Mouse (Mus musculus): ENCODE results near the gene Spire2. TPM values are rescaled to one million over a fixed set of nuclear protein-coding genes. Genes with fewer than 3 reads are reported as not detected.
"Not testable (repeated sequence)": the region's sequence is repeated elsewhere in the genome, so short reads cannot be mapped to it uniquely, and the experiment has no call there.

The Spire2 gene
- 2.2 and 3.1 TPM in 2 replicates for polyA plus RNA-seq (2014; fragmentation: Nextera tagmentation; extraction: Ambion mirVana)

DNA sequence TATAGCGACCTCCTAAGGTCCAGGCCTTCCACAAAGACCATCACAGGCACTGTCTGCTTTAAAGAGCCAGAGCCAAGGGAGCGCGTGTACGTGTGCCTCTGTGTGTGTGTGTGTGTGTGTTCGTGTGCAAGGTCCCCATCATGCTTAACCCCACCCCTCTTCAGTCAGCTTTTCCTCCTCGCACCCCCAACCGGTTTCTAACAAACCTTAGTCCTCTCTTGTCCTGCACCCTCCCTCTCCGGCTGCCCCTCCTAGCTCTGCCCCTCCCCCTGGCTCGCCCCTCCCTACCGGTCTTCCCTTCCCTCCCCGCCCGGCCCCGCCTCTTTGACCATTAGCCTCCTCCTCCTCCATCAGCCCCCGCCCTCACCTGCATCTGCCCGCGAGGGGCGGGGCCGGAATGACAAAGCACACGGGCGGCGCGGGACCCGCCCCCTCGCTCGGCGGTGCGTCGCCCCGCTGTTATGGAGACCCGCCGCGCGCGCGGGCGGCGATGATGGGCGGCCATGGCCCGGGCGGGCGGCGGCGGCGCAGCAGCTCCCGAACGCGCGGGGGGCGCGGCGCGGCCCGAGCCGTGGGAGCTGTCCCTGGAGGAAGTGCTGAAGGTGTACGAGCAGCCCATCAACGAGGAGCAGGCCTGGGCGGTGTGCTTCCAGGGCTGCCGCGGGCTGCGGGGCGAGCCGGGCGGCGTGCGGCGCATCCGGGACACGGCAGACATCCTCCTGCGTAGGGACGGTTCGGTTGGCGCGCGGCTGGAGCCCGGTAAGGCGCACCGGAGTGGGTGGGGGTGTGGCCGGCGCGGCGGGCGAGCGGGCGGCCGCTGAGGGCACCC is at the start of gene Spire2:
Gene Spire2 (plus strand): TSS at position 452 of the 829 bp plus-strand sequence.
- H3K4me3 ChIP-seq (ENCODE audit: low read depth, low read length), result peak within 1 kb of the TSS; percentile 47
- H3K27ac ChIP-seq (ENCODE audit: low read length), result no peak within 1 kb of the TSS
- no peaks in the 10 kb centered on the region for H3K36me3 ChIP-seq (ENCODE audit: control insufficient read depth, insufficient read depth, low read length)
- ATAC-seq (ENCODE audit: insufficient number of reproducible peaks, insufficient read depth, low FRiP score, low read depth), result peak; percentile 84
- H3K9me3 ChIP-seq (ENCODE audit: control insufficient read depth, low read depth, low read length), result no peaks in the 10 kb centered on the region
- peaks cover 18% of the 10 kb centered on the region; the same call in 1 of the 2 replicates for H3K4me1 ChIP-seq (ENCODE audit: control insufficient read depth, insufficient read depth, low read length)
- H3K9ac ChIP-seq (replicated peaks; ENCODE audit: low read depth, low read length), result 0 out of 2 replicates have a peak within 1 kb of the TSS, but pooled peaks have one; percentile 10
- H3K4me2 ChIP-seq (replicated peaks; ENCODE audit: low read depth, low read length), result peak within 1 kb of the TSS; percentile 89
- WGBS, result under 1% methylated on average over 84 of the region's 85 CpGs
- H3K27me3 ChIP-seq (ENCODE audit: control insufficient read depth, insufficient read depth, low read length), result peaks cover 2% of the 10 kb centered on the region; the same call in 1 of the 2 replicates

- H3K9me3 ChIP-seq (ENCODE audit: control insufficient read depth, low read depth, low read length); H3K27ac ChIP-seq (ENCODE audit: low read length); H3K4me2 ChIP-seq (replicated peaks; ENCODE audit: low read depth, low read length); H3K27me3 ChIP-seq (ENCODE audit: control insufficient read depth, insufficient read depth, low read length); H3K9ac ChIP-seq (replicated peaks; ENCODE audit: low read depth, low read length); H3K4me1 ChIP-seq (ENCODE audit: control insufficient read depth, insufficient read depth, low read length); H3K4me3 ChIP-seq (ENCODE audit: low read depth, low read length); ATAC-seq (ENCODE audit: insufficient number of reproducible peaks, insufficient read depth, low FRiP score, low read depth): not testable (repeated sequence)
- WGBS, result 92% methylated on average over 5 of the region's 6 CpGs
- H3K36me3 ChIP-seq (ENCODE audit: control insufficient read depth, insufficient read depth, low read length), result peaks cover 13% of the 10 kb centered on the region; the same call in 1 of the 2 replicates
These were observed 49.5 kb upstream of the Spire2 start for GRCm38 (mm10) chr8:123282994-123283393.

DNA sequence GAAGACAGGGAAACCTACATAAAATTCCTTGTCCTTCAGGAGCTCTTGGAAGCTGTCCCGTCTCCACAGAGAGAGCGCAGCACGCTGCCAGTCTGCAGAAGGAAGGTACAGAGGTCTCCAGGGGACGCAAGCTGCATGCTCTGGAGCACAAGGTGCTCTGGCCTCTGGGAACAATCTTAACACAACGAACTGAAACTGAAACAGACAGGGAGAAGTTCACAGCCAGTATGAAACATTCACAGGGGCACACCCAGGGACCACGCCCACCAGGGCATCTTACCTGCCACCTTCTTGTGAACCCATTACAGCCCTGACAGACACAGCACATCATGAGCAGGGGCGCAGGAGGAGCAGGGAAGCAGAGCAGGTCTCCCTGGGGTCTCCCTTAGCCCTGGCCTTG is 48.5 kb upstream of the Spire2 start:
- Histone ChIP-seq H3K4me2 (replicated peaks; ENCODE audit: low read depth, low read length) (no peak overlapping the region), H3K9me3 (ENCODE audit: control insufficient read depth, low read depth, low read length) (no peaks in the 10 kb centered on the region), H3K4me1 (ENCODE audit: control insufficient read depth, insufficient read depth, low read length) (no peaks in the 10 kb centered on the region), H3K27me3 (ENCODE audit: control insufficient read depth, insufficient read depth, low read length) (no peaks in the 10 kb centered on the region), H3K36me3 (ENCODE audit: control insufficient read depth, insufficient read depth, low read length) (peaks cover 20% of the 10 kb centered on the region), H3K27ac (ENCODE audit: low read length) (no peak overlapping the region), H3K9ac (replicated peaks; ENCODE audit: low read depth, low read length) (no peak overlapping the region), H3K4me3 (ENCODE audit: low read depth, low read length) (no peak overlapping the region)
- no peak for ATAC-seq (ENCODE audit: insufficient number of reproducible peaks, insufficient read depth, low FRiP score, low read depth)
- 87% methylated on average over 7 of the region's 7 CpGs for WGBS

DNA sequence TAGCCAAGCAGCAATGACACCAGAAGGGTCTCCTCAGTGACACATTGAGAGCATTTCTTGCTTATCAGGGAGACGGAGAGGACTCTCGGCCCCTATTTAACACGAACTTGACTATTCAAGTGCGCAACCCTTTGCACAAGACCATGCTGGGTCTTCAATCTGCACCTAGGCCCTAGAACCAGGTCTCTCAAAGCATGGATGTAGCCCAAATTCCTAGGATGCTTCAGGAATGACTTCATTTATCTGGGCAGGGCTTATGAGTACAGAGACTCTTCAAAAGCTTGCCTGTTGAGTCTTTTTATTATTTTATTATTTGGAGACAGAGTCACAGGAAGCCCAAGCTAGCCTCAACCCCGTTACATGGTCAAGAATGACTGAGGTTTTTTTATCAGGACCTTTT is 48.0 kb upstream of the Spire2 start:
- WGBS, result 89% methylated on average over 5 of the region's 5 CpGs
- no peak overlapping the region for H3K9ac ChIP-seq (replicated peaks; ENCODE audit: low read depth, low read length)
- peaks cover 24% of the 10 kb centered on the region for H3K36me3 ChIP-seq (ENCODE audit: control insufficient read depth, insufficient read depth, low read length)
- H3K27ac ChIP-seq (ENCODE audit: low read length), result no peak overlapping the region
- H3K4me3 ChIP-seq (ENCODE audit: low read depth, low read length), result no peak overlapping the region
- H3K4me1 ChIP-seq (ENCODE audit: control insufficient read depth, insufficient read depth, low read length), result no peaks in the 10 kb centered on the region
- H3K9me3 ChIP-seq (ENCODE audit: control insufficient read depth, low read depth, low read length), result no peaks in the 10 kb centered on the region
- H3K27me3 ChIP-seq (ENCODE audit: control insufficient read depth, insufficient read depth, low read length), result no peaks in the 10 kb centered on the region
- H3K4me2 ChIP-seq (replicated peaks; ENCODE audit: low read depth, low read length), result no peak overlapping the region
- ATAC-seq (ENCODE audit: insufficient number of reproducible peaks, insufficient read depth, low FRiP score, low read depth), result no peak

GRCm38 (mm10) chr8:123287362-123287761 is 45.2 kb upstream of the Spire2 start:
- no peak for ATAC-seq (ENCODE audit: insufficient number of reproducible peaks, insufficient read depth, low FRiP score, low read depth)
- Histone ChIP-seq H3K9me3 (ENCODE audit: control insufficient read depth, low read depth, low read length) (no peaks in the 10 kb centered on the region), H3K9ac (replicated peaks; ENCODE audit: low read depth, low read length) (no peak overlapping the region), H3K36me3 (ENCODE audit: control insufficient read depth, insufficient read depth, low read length) (peaks cover 15% of the 10 kb centered on the region), H3K4me3 (ENCODE audit: low read depth, low read length) (no peak overlapping the region), H3K27me3 (ENCODE audit: control insufficient read depth, insufficient read depth, low read length) (no peaks in the 10 kb centered on the region), H3K4me2 (replicated peaks; ENCODE audit: low read depth, low read length) (no peak overlapping the region), H3K4me1 (ENCODE audit: control insufficient read depth, insufficient read depth, low read length) (no peaks in the 10 kb centered on the region), H3K27ac (ENCODE audit: low read length) (no peak overlapping the region)
- 95% methylated on average over 17 of the region's 17 CpGs for WGBS

- 70% methylated on average over 4 of the region's 4 CpGs for WGBS
- no peaks in the 10 kb centered on the region for H3K27me3 ChIP-seq (ENCODE audit: control insufficient read depth, insufficient read depth, low read length)
- no peak overlapping the region for H3K27ac ChIP-seq (ENCODE audit: low read length)
- no peak for ATAC-seq (ENCODE audit: insufficient number of reproducible peaks, insufficient read depth, low FRiP score, low read depth)
- H3K4me1 ChIP-seq (ENCODE audit: control insufficient read depth, insufficient read depth, low read length), result no peaks in the 10 kb centered on the region
- no peak overlapping the region for H3K4me2 ChIP-seq (replicated peaks; ENCODE audit: low read depth, low read length)
- H3K4me3 ChIP-seq (ENCODE audit: low read depth, low read length), result no peak overlapping the region
- no peak overlapping the region for H3K9ac ChIP-seq (replicated peaks; ENCODE audit: low read depth, low read length)
- peaks cover 19% of the 10 kb centered on the region for H3K36me3 ChIP-seq (ENCODE audit: control insufficient read depth, insufficient read depth, low read length)
- no peaks in the 10 kb centered on the region for H3K9me3 ChIP-seq (ENCODE audit: control insufficient read depth, low read depth, low read length)
These were observed 42.3 kb upstream of the Spire2 start for GRCm38 (mm10) chr8:123290166-123290565.

- Histone ChIP-seq H3K4me2 (replicated peaks; ENCODE audit: low read depth, low read length) (no peak overlapping the region), H3K27me3 (ENCODE audit: control insufficient read depth, insufficient read depth, low read length) (no peaks in the 10 kb centered on the region), H3K4me1 (ENCODE audit: control insufficient read depth, insufficient read depth, low read length) (no peaks in the 10 kb centered on the region), H3K36me3 (ENCODE audit: control insufficient read depth, insufficient read depth, low read length) (peaks cover 19% of the 10 kb centered on the region), H3K9me3 (ENCODE audit: control insufficient read depth, low read depth, low read length) (no peaks in the 10 kb centered on the region), H3K9ac (replicated peaks; ENCODE audit: low read depth, low read length) (no peak overlapping the region), H3K4me3 (ENCODE audit: low read depth, low read length) (no peak overlapping the region), H3K27ac (ENCODE audit: low read length) (no peak overlapping the region)
- 94% methylated on average over 8 of the region's 8 CpGs for WGBS
- no peak for ATAC-seq (ENCODE audit: insufficient number of reproducible peaks, insufficient read depth, low FRiP score, low read depth)
These were observed 41.8 kb upstream of the Spire2 start for GRCm38 (mm10) chr8:123290679-123291078.

DNA sequence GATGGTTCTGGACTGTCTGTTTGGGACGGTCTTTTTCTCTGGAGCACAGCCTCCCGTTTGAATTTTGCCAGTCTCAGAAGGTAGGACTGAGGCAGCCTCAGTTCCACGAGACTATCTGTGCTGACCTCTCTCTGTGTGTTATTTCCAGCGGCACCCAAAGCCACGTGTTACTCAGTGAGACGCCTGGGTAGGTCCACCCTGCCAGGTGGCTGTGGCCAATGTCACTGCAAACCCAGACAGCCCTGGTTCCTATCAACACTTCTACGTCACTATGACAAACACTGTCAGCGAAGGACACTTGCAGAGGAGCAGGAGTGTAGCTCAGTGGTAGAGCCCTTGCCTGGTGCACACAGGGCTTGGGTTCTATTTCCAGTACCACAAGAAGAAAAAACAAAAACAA is 40.8 kb upstream of the Spire2 start:
- Histone ChIP-seq H3K4me2 (replicated peaks; ENCODE audit: low read depth, low read length) (no peak overlapping the region), H3K4me1 (ENCODE audit: control insufficient read depth, insufficient read depth, low read length) (no peaks in the 10 kb centered on the region), H3K9me3 (ENCODE audit: control insufficient read depth, low read depth, low read length) (no peaks in the 10 kb centered on the region), H3K36me3 (ENCODE audit: control insufficient read depth, insufficient read depth, low read length) (peaks cover 19% of the 10 kb centered on the region), H3K9ac (replicated peaks; ENCODE audit: low read depth, low read length) (no peak overlapping the region), H3K27ac (ENCODE audit: low read length) (no peak overlapping the region), H3K4me3 (ENCODE audit: low read depth, low read length) (no peak overlapping the region), H3K27me3 (ENCODE audit: control insufficient read depth, insufficient read depth, low read length) (no peaks in the 10 kb centered on the region)
- 87% methylated on average over 8 of the region's 8 CpGs for WGBS
- ATAC-seq (ENCODE audit: insufficient number of reproducible peaks, insufficient read depth, low FRiP score, low read depth), result no peak

All from stomach, embryonic 14.5 days (tissue).